Mouse (Mus musculus): ENCODE measurements around the gene Inhbc.

DNA sequence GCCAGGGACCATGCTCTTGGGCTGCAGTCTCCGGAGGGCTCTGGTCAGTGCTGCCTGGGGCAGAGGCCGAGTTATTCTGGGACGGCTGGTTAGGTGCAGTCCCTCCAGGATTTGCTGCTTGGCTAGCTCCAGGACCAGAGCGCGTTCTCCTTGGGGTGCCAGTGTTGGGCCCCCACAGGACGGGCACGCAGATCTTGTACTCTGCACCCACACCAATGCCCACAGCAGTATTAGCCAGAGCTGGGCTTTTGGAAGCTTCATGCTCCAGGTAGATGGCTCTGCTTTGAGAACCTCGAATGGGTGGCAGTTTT, 19.0 kb downstream of the Inhbc start:
- no peak for TF ChIP-seq POLR2A (IDR thresholded peaks at IDR 0.05; ENCODE audit: low read depth, low read length)
- no peak for TF ChIP-seq CTCF (IDR thresholded peaks at IDR 0.05; ENCODE audit: borderline replicate concordance, insufficient read depth, low read length)

Data from embryonic fibroblast, embryonic 13.5 days (primary cell).